In genomic region chr1:89844064-89844463, GRCm38 (mm10) we compare ENCODE assay signal across 16 mouse cellular contexts.
A peak's percentile ranks its signal among the peaks of the same experiment; 100 is the strongest.
DNase-seq lines count a peak whose midpoint lies in the region; ATAC-seq and TF ChIP-seq lines count a peak whose summit lies in the region.
"Had no signal": no experiment of that assay in that cellular context is flagged by ENCODE, and none has a peak within 500 bp of the region (broad histone marks: within the 10 kb centered on the region; RNA-seq: fewer than 3 reads in every experiment).

No protein-coding gene starts in this region.

- H3K9me3 ChIP-seq in hindbrain, postnatal 0 days (ENCODE audit: low read length), result no peaks in the 10 kb centered on the region
- H3K9me3 ChIP-seq in hindbrain, embryonic 14.5 days (ENCODE audit: control insufficient read depth, low read length), result no peaks in the 10 kb centered on the region
- no peaks in the 10 kb centered on the region for H3K9me3 ChIP-seq in neural tube, embryonic 11.5 days (ENCODE audit: control insufficient read depth, low read length)
- H3K9me3 ChIP-seq in neural tube, embryonic 15.5 days (replicated peaks), result no peaks in the 10 kb centered on the region
- H3K9me3 ChIP-seq in midbrain, embryonic 11.5 days (ENCODE audit: control insufficient read depth, low read length), result no peaks in the 10 kb centered on the region
- H3K9me3 ChIP-seq: heart, embryonic 15.5 days; limb, embryonic 13.5 days had no signal

- DNase-seq in hindbrain, postnatal 0 days (ENCODE audit: low spot score), result peak; percentile 41
- no peak for DNase-seq in hindbrain, embryonic 14.5 days (ENCODE audit: low spot score)
- peak; percentile 53 for DNase-seq in neural tube, embryonic 11.5 days (ENCODE audit: low spot score)
- DNase-seq in c-Kit-positive CD71-negative TER-119-negative erythroid progenitor cells, embryonic 14.5 days (ENCODE audit: low read depth), result peak; percentile 8
- DNase-seq in adrenal gland, postnatal 36 days, result no peak
- no peak for DNase-seq in midbrain, embryonic 11.5 days (ENCODE audit: low spot score, missing footprints)
- DNase-seq: cerebellum, postnatal 14 days; gastrocnemius, postnatal 25 days; kidney, postnatal 14 days; lung, postnatal 4 days; thymus, postnatal 4 days had no signal

- no peak for ATAC-seq in hindbrain, postnatal 0 days
- ATAC-seq in hindbrain, embryonic 14.5 days (ENCODE audit: low FRiP score), result no peak
- ATAC-seq in neural tube, embryonic 11.5 days (ENCODE audit: insufficient read depth, low FRiP score, low TSS enrichment), result no peak
- no peak for ATAC-seq in neural tube, embryonic 15.5 days (ENCODE audit: low FRiP score)
- no peak for ATAC-seq in midbrain, embryonic 11.5 days (ENCODE audit: low FRiP score)
- ATAC-seq: forebrain, embryonic 14.5 days had no signal

- H3K4me3 ChIP-seq in hindbrain, postnatal 0 days (ENCODE audit: low read length), result no peak overlapping the region
- H3K4me3 ChIP-seq in hindbrain, embryonic 14.5 days (replicated peaks; ENCODE audit: low read length), result no peak overlapping the region
- no peak overlapping the region for H3K4me3 ChIP-seq in neural tube, embryonic 11.5 days (ENCODE audit: low read depth, low read length)
- no peak overlapping the region for H3K4me3 ChIP-seq in neural tube, embryonic 15.5 days (replicated peaks)
- H3K4me3 ChIP-seq in midbrain, embryonic 11.5 days (ENCODE audit: low read depth, low read length), result no peak overlapping the region
- H3K4me3 ChIP-seq: heart, embryonic 15.5 days; limb, embryonic 13.5 days had no signal

- peaks cover 9% of the 10 kb centered on the region; the same call in 1 of the 2 replicates for H3K4me1 ChIP-seq in hindbrain, postnatal 0 days (ENCODE audit: insufficient read depth, low read length)
- H3K4me1 ChIP-seq in hindbrain, embryonic 14.5 days (replicated peaks; ENCODE audit: control insufficient read depth, insufficient read depth, low read length), result peaks cover 34% of the 10 kb centered on the region
- peaks cover 16% of the 10 kb centered on the region for H3K4me1 ChIP-seq in neural tube, embryonic 11.5 days (ENCODE audit: control insufficient read depth, insufficient read depth, low read length)
- peaks cover 35% of the 10 kb centered on the region for H3K4me1 ChIP-seq in neural tube, embryonic 15.5 days
- peaks cover 15% of the 10 kb centered on the region for H3K4me1 ChIP-seq in midbrain, embryonic 11.5 days (ENCODE audit: control insufficient read depth, insufficient read depth, low read length)
- H3K4me1 ChIP-seq: heart, embryonic 15.5 days had no signal

- H3K4me2 ChIP-seq in hindbrain, postnatal 0 days (ENCODE audit: low read depth, low read length), result no peak overlapping the region
- no peak overlapping the region for H3K4me2 ChIP-seq in hindbrain, embryonic 14.5 days (replicated peaks)
- H3K4me2 ChIP-seq in neural tube, embryonic 11.5 days (ENCODE audit: low read depth), result no peak overlapping the region
- H3K4me2 ChIP-seq in neural tube, embryonic 15.5 days, result no peak overlapping the region
- H3K4me2 ChIP-seq in midbrain, embryonic 11.5 days, result no peak overlapping the region
- H3K4me2 ChIP-seq: heart, embryonic 15.5 days; limb, embryonic 13.5 days had no signal

- 76% methylated on average over 9 of the region's 9 CpGs for WGBS in hindbrain, postnatal 0 days
- whole genome bisulfite sequencing in hindbrain, embryonic 14.5 days, result 69% methylated on average over 9 of the region's 9 CpGs
- WGBS in neural tube, embryonic 11.5 days, result 77% methylated on average over 9 of the region's 9 CpGs
- WGBS in neural tube, embryonic 15.5 days, result 80% methylated on average over 9 of the region's 9 CpGs
- 75% methylated on average over 9 of the region's 9 CpGs for WGBS in midbrain, embryonic 11.5 days

- peak; percentile 60 for TF ChIP-seq CTCF in hindbrain, postnatal 0 days (IDR thresholded peaks at IDR 0.05; ENCODE audit: low read depth)

- peaks cover 16% of the 10 kb centered on the region for H3K36me3 ChIP-seq in hindbrain, postnatal 0 days (ENCODE audit: insufficient read depth, low read length)
- peaks cover 38% of the 10 kb centered on the region for H3K36me3 ChIP-seq in hindbrain, embryonic 14.5 days (replicated peaks; ENCODE audit: control insufficient read depth, insufficient read depth)
- H3K36me3 ChIP-seq in neural tube, embryonic 11.5 days (ENCODE audit: control insufficient read depth, insufficient read depth, low read length), result peaks cover 2% of the 10 kb centered on the region
- H3K36me3 ChIP-seq in neural tube, embryonic 15.5 days, result peaks cover 32% of the 10 kb centered on the region
- peaks cover 10% of the 10 kb centered on the region for H3K36me3 ChIP-seq in midbrain, embryonic 11.5 days (ENCODE audit: control insufficient read depth, insufficient read depth, low read length)
- H3K36me3 ChIP-seq: G1E had no signal

- H3K27me3 ChIP-seq in hindbrain, postnatal 0 days (ENCODE audit: insufficient read depth, low read length), result no peaks in the 10 kb centered on the region
- H3K27me3 ChIP-seq in hindbrain, embryonic 14.5 days (ENCODE audit: control insufficient read depth, insufficient read depth, low read length), result no peaks in the 10 kb centered on the region
- no peaks in the 10 kb centered on the region for H3K27me3 ChIP-seq in neural tube, embryonic 11.5 days (ENCODE audit: control insufficient read depth, insufficient read depth, low read length)
- H3K27me3 ChIP-seq in neural tube, embryonic 15.5 days (replicated peaks), result 0 out of 2 replicates have a peak, but pooled peaks cover 2% of the 10 kb centered on the region
- no peaks in the 10 kb centered on the region for H3K27me3 ChIP-seq in midbrain, embryonic 11.5 days (ENCODE audit: control insufficient read depth, insufficient read depth, low read length)
- H3K27me3 ChIP-seq: heart, embryonic 15.5 days had no signal

- no peak overlapping the region for H3K27ac ChIP-seq in hindbrain, postnatal 0 days
- H3K27ac ChIP-seq in hindbrain, embryonic 14.5 days, result no peak overlapping the region
- no peak overlapping the region for H3K27ac ChIP-seq in neural tube, embryonic 11.5 days (ENCODE audit: low read depth, low read length)
- no peak overlapping the region for H3K27ac ChIP-seq in neural tube, embryonic 15.5 days (replicated peaks)
- H3K27ac ChIP-seq in midbrain, embryonic 11.5 days (ENCODE audit: low read depth, low read length), result no peak overlapping the region
- H3K27ac ChIP-seq: heart, embryonic 15.5 days; limb, embryonic 13.5 days had no signal

- H3K9ac ChIP-seq in hindbrain, postnatal 0 days (replicated peaks; ENCODE audit: low read length), result no peak overlapping the region
- H3K9ac ChIP-seq in hindbrain, embryonic 14.5 days, result no peak overlapping the region
- no peak overlapping the region for H3K9ac ChIP-seq in neural tube, embryonic 11.5 days (ENCODE audit: low read length)
- no peak overlapping the region for H3K9ac ChIP-seq in neural tube, embryonic 15.5 days (replicated peaks)
- H3K9ac ChIP-seq in midbrain, embryonic 11.5 days (ENCODE audit: low read length), result no peak overlapping the region
- H3K9ac ChIP-seq: heart, embryonic 15.5 days; limb, embryonic 13.5 days had no signal

Comparison
In these comparisons a context has a peak if more than half of its experiments do, and no peak if none do; other contexts are left out.
1. DNase-seq: peak in hindbrain, postnatal 0 days (single experiment), neural tube, embryonic 11.5 days (single experiment) and c-Kit-positive CD71-negative TER-119-negative erythroid progenitor cells, embryonic 14.5 days (single experiment); none in hindbrain, embryonic 14.5 days (single experiment), adrenal gland, postnatal 36 days (0 of 2) and midbrain, embryonic 11.5 days (single experiment).